Mouse (Mus musculus) mouse embryonic stem cell (cell line): ENCODE measurements around the gene Syncrip.

ENCODE experiments used
- in situ Hi-C, 2 experiments: fragments of 300-500 bp; cut with MboI; formaldehyde crosslinking; loops; 1 replicate in 1 of 2; 3 replicates in 1 of 2; pipeline ENCODE4 v1.14.3; 2019 to 2020; ENCODE audit warnings: low sequenced_read_pairs in 2 of 2, low pct_unique_long_range_greater_than_20kb in 1 of 2, mixed read lengths in 1 of 2; ENCODE audit not compliant: unreplicated experiment in 1 of 2

Gene Syncrip

DNA sequence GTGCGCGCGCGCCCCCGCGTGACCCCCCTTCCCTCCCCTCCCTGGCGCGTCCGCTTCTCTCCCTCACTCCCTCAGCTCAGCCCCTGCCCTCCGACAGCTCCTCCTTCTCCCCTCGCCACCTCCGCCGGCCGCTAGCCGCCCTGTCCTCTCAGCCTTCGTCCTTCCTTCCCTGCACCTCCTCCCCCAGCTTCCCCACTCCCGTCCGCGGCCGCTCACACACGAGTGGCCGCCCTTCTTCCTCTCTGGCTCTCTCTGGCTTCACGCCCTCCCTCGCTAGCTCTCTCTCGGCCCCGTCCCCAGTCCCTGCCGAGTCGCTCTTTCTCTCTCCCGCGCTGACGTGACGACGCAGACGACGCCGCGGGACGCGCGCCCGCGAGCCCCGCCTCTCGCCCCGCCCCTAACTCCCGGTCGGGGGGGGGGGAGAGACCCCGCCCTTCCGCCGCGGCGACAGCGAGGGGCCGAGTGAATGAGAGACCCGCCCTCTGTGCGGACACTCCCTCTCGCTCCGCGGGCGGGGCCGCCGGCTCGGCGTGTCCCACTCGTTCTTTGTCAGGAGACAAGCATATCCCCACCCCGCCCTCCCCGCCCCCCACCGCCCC, at the start of gene Syncrip:
Gene Syncrip (minus strand): TSS at position 345 of the 599 bp plus-strand sequence.
- in situ Hi-C loops: loop anchor here in 1 of 2 experiments (5.0 kb wide), 1 partner anchor 40 kb away; no protein-coding TSS in a partner anchor

DNA sequence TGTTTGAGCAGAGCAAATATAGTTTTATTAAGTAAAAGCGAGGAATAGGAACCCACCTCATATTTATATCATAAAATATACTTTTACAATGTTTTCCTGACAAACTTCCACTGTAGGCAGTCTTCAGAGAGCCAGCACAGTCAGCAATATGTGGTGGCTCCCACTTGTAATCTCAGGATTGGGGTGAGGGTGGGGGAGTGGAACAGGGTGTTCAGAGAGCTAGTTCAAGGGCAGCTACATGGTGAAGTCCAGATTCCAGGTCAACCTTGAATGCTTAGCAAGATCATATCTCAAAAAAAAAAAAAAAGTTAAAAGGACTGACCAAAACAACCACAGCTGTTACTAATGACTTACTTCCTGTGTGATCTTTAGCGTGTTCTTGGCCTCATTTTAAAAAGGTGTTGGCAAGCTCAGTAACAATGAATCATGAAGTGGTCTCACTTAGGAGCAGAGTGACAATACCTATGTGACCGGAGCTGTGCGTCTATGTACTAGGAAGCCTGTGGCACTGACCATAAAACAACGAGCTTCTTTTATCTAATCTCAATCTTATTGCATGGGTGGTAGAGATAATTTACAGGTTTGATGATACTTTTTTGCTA, 47.7 kb upstream of the Syncrip start:
- in situ Hi-C loops: loop anchor here in 1 of 2 experiments (25.0 kb wide), 1 partner anchor 793 kb away; the partner anchor contains the start of gene Tbx18

DNA sequence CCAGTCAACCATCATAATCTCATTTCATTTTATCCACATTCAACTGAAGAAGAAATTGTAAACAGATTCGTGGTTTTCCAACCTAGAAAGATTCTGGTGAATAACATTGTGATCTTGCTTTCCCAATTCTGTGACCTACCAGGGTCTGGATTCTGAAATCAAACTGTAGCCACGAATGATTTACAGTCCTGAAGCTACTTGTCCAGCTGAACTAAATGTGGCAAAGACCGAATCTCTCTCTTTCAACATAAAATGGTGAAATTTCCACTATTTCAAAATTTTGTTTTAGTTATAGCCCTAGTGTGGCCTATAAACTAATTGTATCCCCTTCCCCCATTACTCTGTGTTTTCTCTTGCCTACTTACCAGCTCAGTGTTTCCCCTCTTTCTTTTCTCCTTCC, 47.2 kb upstream of the Syncrip start:
- in situ Hi-C loops: loop anchor here in 1 of 2 experiments (25.0 kb wide), 1 partner anchor 792 kb away; the partner anchor contains the start of gene Tbx18

DNA sequence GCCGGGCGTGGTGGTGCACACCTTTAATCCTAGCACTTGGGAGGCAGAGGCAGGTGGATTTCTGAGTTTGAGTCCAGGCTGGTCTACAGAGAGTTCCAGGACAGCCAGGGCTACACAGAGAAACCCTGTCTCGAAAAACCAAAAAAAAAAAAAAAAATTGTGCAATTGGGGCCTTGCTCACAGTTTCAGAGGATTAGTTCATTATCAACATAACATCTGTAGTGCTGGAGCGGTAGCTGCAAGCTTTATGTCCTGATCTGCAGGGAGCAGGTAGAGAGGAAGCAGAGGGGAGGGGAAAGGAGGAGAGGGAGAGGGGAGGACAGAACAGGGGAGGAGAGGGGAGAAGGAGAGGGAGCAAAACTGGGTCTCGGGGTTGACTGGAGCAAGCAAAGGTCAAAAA, 46.4 kb upstream of the Syncrip start:
- in situ Hi-C loops: loop anchor here in 1 of 2 experiments (25.0 kb wide), 1 partner anchor 791 kb away; the partner anchor contains the start of gene Tbx18

DNA sequence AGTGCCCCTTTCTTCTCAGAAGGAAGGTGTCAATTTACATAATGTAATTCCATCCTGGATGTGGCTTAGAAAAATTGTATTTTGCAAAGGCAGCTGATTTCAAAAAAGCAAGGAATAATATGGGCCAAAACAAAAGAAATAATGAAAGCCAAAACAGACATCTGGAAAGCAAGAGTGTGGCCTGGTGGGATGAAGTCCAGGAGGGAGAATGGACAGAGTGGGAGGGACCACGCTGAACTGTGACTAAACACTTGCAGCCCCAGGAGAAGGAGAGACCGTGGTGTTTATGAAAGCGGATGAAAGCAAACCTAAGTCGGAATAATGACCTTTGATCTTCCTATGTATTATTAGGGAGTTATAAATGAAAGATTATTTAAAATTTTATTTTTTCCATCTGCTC, 45.6 kb upstream of the Syncrip start:
- in situ Hi-C loops: loop anchor here in 1 of 2 experiments (25.0 kb wide), 1 partner anchor 791 kb away; the partner anchor contains the start of gene Tbx18

DNA sequence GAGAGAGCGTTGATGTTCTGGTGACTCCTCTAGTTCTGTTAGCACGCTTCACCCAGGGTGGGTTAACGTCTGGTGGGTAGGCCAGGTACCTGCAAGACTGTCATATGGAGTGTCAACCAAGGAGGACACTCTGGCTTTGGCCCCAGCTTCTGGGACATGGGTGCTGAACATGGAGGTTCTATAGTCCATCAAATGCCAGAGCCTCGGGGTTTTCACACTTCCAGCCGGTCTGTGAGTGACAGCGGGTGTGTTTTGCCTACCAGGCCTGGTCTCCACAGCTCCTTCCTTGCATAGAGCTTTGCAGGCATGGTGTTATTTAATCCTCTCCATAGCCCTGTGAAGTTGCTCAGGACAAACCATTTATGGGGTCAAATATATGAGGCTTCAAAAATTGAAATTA, 43.0 kb upstream of the Syncrip start:
- in situ Hi-C loops: loop anchor here in 1 of 2 experiments (25.0 kb wide), 1 partner anchor 788 kb away; the partner anchor contains the start of gene Tbx18

DNA sequence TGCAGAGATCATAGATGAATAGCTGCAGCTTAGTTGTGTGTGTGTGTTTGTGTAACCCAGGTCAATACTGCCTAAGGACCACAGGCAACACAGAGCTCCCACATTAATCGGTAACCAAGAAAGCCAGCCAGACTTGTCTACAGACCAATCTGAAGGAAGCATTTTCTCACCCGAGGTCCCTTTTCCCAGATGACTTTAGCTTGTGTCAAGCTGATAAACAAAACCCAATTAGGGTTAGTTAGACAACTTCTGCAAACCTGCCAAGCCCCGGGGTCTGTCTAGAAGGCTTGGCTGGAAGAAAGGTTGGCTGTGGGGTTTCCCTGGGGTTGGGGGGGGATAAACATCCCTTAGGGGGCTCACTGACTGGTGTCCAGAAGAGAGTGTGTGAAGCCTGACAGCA, 42.4 kb upstream of the Syncrip start:
- in situ Hi-C loops: loop anchor here (5.0 to 25.0 kb wide), 2 partner anchors 42 to 787 kb away; partner anchors contain the start of genes Syncrip (in 1 of the 2) and Tbx18 (in 1 of the 2)

DNA sequence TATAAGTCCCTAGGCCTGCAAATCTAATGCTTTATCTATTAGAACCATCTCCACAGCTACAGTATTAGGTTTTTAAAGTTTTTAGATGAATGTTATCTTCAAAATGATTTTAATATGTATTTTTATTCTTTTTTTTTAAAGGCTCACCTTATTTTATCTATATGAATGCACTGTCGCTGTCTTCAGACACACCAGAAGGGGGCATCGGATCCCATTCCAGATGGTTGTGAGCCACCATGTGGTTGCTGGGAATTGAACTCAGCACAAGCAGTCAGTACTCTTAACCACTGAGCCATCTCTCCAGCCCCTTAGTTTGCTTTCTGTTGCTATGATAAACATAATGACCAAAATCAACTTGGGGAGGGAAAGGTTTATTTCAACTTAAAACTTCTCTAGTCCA, 42.0 kb upstream of the Syncrip start:
- in situ Hi-C loops: loop anchor here in 1 of 2 experiments (5.0 kb wide), 1 partner anchor 42 kb away; the partner anchor contains the start of gene Syncrip

DNA sequence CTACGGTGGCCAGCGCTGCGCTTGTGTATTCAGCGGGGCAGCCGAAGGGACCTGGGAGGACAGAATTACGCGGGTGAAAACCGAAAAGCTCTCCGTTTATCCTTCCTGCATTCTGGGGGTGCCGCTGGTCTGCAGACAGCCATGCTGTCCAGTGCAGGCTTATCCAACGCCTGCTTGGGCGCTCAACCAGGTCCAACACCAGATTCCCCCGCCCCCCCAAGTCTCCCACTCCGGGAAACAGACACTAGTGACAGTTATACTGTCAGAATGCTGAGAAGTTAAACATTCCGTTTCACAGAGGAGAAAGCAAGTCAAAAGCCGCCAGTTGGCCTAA, 40.9 kb upstream of the Syncrip start:
- in situ Hi-C loops: loop anchor here in 1 of 2 experiments (5.0 kb wide), 1 partner anchor 41 kb away; the partner anchor contains the start of gene Syncrip

DNA sequence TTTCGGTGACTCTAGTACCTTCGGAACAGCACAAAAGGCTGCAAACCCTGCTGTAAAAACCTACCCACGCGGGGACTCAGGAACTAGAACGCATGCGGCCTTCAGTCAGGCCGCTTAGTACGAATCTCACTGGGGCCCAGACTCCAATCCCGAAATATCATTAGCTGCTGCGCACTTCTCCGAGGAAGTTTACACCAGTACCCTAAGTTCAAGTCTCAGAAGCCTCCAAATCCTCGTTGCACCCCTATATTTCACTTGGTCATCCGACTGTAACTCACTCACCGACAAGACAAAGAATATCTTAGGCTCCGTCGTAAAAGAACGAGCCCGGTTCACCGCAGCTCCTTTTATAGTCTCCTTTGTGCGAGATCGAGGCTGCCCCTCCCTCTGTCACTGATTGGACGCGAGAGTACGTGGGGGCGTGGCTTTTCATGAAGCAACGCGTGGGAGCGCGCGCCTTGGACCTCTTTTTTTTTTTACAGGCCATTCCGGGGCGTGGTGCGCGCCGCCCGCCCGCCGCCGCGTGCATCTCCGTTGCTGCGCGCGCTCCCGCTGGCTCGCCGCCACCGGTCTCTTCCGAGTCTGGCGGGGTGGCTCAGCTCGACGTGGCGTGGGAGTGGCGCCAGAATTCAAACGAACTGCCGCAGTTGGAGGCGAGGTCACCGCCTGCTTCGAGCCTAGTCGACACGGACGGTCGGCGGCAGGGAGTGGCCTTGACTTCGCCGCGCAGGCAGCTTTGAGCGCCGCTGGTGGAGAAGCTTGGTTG, 40.4 kb upstream of the Syncrip start:
- in situ Hi-C loops: loop anchor here in 1 of 2 experiments (5.0 kb wide), 1 partner anchor 40 kb away; the partner anchor contains the start of gene Syncrip

DNA sequence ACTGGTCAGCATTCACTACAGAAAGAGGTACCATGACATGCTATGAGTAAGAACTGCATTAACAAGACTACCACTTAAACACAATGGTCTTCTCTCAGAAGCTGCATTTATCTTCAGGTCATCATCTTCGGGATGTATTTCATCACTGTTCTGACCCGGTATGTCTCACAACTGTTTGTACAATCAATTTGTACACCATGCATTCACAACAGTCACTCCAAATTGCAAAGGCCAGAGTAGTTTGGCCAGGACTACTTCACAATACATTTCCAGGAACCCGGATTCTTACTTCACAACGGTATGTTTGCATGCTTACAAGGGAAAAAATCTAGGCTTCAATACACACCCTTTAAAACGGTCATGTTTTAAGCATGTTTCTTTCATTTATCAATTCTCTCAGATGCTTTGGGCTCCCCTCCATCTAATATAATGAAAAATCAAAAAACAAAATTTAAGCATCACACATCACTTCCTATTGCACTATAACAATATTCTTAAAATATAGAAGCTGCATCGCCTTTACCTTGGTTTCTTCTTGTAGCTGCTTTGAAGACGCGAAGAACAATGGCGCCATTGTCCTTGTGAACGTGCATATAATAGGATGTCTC, 39.7 kb upstream of the Syncrip start:
- in situ Hi-C loops: loop anchor here in 1 of 2 experiments (5.0 kb wide), 1 partner anchor 40 kb away; the partner anchor contains the start of gene Syncrip

DNA sequence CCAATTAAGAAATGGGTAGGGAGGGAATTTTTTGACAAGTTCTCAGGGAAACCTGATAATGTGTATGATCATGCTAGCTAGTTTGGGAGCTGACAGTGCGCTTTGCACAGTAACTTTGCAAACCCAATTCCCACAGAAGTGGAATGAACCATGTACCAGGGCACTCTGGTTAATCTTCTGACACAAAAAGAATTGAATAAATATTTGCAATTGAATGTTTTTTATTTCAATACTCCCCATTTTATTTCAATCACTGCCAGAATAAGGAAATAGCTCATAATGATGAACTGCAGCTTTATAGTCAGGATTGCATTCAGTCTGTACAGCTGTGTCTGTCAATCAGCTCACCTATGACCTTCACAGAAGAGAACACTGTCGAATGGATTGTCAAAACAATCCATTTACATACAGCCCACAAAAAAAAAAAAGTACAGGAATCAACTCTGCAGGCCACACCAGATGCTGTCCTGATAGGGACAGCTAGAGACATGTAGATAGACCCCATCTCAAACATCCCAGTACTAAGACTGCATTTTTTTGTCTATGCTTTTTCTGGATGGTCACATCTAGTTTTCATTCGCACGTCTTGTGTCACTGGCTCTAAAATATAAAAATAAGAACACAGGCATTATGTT, 38.6 kb upstream of the Syncrip start:
- in situ Hi-C loops: loop anchor here in 1 of 2 experiments (5.0 kb wide), 1 partner anchor 39 kb away; the partner anchor contains the start of gene Syncrip

DNA sequence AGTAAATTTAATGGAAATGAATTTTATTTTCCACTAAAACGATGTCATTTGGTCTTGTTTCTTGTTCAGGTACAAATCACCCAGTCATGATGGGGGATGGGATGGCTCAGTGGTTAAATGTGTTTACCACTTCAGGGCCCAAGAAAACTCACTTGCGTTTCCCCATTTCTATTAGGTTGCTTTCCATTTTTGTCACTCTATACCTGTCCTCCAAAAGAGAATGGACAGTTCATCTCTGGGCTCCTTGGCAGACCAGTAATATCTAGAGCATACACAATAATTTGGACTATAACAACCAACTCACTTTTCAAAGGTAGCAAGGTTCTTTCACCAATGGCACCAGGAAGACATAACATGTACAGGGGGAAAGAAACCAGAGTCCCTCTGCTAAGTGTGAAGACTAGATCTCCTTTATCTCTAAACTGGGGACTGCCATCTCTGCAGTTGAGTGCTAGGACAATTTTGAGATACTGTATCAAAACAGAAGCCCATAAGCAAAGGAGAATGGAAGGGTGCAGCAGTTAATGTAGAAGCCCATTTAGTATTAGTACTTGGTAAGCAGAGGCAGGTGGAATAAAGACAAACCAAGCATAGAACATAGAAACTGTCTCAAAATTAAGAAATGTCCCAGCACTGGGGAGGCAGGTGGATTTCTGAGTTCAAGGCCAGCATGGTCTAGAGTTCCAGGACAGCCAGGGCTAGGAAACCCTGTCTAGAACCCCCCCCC, 37.9 kb upstream of the Syncrip start:
- in situ Hi-C loops: loop anchor here in 1 of 2 experiments (5.0 kb wide), 1 partner anchor 38 kb away; the partner anchor contains the start of gene Syncrip

DNA sequence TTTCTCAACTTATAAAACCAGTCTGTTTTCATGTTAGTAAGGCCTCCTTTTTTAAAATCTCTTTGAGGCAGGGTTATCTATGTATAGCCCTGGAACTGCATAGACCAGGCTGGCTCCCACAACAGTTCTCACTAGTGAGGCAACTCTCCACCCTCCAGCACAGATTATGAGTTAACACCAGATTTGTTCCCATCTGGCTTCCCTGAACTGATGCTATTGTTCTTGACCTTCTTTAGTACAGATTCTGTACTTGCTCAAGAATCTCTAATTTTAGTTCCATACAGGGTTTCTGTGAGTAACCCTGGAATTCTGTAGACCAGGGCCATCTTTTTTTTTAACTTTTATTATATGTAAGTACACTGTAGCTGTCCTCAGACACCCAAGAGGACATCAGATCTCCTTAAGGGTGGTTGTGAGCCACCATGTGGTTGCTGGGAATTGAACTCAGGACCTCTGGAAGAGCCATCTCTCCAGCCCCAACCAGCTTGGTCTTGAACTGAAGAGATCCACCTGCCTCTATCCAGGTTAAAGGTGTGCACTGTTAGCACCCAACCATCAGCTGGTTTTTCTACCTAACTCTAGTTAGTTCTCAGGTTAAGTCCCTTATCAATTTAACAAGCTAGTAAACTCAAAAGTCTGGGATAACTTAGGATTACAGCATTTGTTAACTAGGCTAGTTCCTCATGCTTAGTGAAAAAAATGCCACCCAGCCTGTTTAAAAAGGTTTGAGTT, 37.2 kb upstream of the Syncrip start:
- in situ Hi-C loops: loop anchor here in 1 of 2 experiments (5.0 kb wide), 1 partner anchor 37 kb away; the partner anchor contains the start of gene Syncrip

DNA sequence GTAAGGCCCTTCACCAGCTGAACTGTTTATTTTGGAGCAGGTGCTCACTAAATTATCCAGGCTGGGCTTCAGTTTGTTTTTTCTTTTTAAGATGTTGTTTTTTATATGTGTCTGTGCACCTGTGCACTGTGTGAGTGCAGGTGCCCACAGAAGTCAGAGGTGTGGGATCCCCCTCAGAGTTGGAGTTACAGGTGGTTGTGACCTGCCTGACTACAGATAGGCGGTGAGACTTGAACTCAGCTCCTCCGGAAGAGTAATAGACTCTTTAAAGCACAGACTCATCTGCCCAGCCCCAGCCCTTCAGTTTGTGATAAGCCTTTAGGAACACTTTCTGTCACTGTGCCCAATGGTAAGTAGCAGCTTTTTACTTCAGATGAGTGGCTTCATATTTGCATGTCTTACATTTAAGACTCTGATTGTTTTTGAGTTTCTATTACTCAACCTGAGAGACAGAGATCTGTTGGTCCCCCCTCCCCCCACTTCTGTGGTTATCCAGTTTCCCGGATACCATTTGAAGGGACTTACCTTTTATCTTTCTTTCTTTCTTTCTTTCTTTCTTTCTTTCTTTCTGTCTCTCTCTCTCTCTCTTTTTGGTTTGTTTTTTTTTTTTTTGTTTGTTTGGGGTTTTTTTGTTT, 34.1 kb upstream of the Syncrip start:
- in situ Hi-C loops: no loop called here

DNA sequence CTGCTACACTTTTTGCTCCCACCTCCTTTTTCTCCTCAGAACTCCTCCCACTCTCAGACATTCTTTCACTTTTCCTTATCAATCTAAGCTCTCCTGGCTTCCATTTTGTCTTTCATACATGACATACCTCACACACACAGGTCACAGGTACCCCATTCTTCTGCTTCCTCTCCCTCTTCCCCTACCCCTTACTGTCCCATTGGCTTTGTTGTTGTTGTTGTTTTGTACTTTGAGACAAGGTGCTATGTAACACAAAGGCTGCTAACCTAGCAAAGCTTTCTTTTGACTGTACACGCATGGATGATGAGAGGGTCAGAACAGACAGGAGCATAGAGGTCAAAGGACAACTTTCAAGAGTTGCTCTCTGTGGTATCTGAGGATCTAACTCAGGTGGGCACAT, 33.2 kb upstream of the Syncrip start:
- in situ Hi-C loops: no loop called here
